Mouse (Mus musculus) hindbrain, embryonic 16.5 days (tissue): Measurements from ENCODE around the gene Zranb3. TPM values are rescaled to one million over a fixed set of nuclear protein-coding genes. Genes with fewer than 3 reads are reported as not detected.
"Not testable (repeated sequence)": the region's sequence is repeated elsewhere in the genome, so short reads cannot be mapped to it uniquely, and the experiment has no call there.

Experiments
- ATAC-seq: fragments of 200-750 bp; cut with Nextera tagmentation; 2 replicates; pipeline ENCODE4 v1.8.0; 2017; ENCODE audit warnings: moderate TSS enrichment, moderate library complexity
- H3K27ac ChIP-seq: fragments of 300-500 bp; sonication (generic); 2 replicates; pipeline ENCODE4 v1.5.1; 2014; ENCODE audit warnings: low read depth, mild to moderate bottlenecking, control low read depth, low read length, moderate library complexity
- H3K27me3 ChIP-seq: fragments of 300-500 bp; sonication (generic); replicated peaks from 2 replicates; pipeline ENCODE4 v1.6.1; 2014; ENCODE audit warnings: low read length; ENCODE audit not compliant: control insufficient read depth, insufficient read depth
- H3K36me3 ChIP-seq: fragments of 300-500 bp; sonication (generic); 2 replicates; pipeline ENCODE4 v1.6.1; 2014; ENCODE audit warnings: mild to moderate bottlenecking, low read length, moderate library complexity, mixed read lengths; ENCODE audit not compliant: control insufficient read depth, insufficient read depth
- H3K4me1 ChIP-seq: fragments of 300-500 bp; sonication (generic); 2 replicates; pipeline ENCODE4 v1.6.1; 2014; ENCODE audit warnings: low read depth, low read length; ENCODE audit not compliant: control insufficient read depth, insufficient read depth
- H3K4me2 ChIP-seq: fragments of 300-500 bp; sonication (generic); 2 replicates; pipeline ENCODE4 v1.6.1; 2014; ENCODE audit warnings: mild to moderate bottlenecking, low read length, control low read depth, moderate library complexity
- H3K4me3 ChIP-seq: fragments of 300-500 bp; sonication (generic); 2 replicates; pipeline ENCODE4 v1.5.1; 2014; ENCODE audit warnings: mild to moderate bottlenecking, low read length, control low read depth, moderate library complexity
- H3K9ac ChIP-seq: fragments of 300-500 bp; sonication (generic); 2 replicates; pipeline ENCODE4 v1.6.1; 2014; ENCODE audit warnings: low read depth, mild to moderate bottlenecking, control low read depth, low read length, moderate library complexity
- H3K9me3 ChIP-seq: fragments of 300-500 bp; sonication (generic); 2 replicates; pipeline ENCODE4 v1.6.1; 2014; ENCODE audit warnings: mild to moderate bottlenecking, low read length, moderate library complexity; ENCODE audit not compliant: control insufficient read depth
- WGBS: fragments of 180-500 bp; shearing (Covaris S2); extraction: QIAGEN DNeasy Blood & Tissue Kit; methylation state at CpG from one replicate; pipeline ENCODE4 v1.1.7; 2014; 5-methylcytosine and 5-hydroxymethylcytosine counted together
- polyA plus RNA-seq: library from polyadenylated mRNA; unstranded; fragments of >200 nt; fragmentation: Nextera tagmentation; extraction: Ambion mirVana; gene quantifications from 2 replicates; pipeline ENCODE4 v1.2.1, GENCODE M21; 2015

Zranb3 gene
- polyA plus RNA-seq = 3.3 and 4.6 TPM in 2 replicates

DNA sequence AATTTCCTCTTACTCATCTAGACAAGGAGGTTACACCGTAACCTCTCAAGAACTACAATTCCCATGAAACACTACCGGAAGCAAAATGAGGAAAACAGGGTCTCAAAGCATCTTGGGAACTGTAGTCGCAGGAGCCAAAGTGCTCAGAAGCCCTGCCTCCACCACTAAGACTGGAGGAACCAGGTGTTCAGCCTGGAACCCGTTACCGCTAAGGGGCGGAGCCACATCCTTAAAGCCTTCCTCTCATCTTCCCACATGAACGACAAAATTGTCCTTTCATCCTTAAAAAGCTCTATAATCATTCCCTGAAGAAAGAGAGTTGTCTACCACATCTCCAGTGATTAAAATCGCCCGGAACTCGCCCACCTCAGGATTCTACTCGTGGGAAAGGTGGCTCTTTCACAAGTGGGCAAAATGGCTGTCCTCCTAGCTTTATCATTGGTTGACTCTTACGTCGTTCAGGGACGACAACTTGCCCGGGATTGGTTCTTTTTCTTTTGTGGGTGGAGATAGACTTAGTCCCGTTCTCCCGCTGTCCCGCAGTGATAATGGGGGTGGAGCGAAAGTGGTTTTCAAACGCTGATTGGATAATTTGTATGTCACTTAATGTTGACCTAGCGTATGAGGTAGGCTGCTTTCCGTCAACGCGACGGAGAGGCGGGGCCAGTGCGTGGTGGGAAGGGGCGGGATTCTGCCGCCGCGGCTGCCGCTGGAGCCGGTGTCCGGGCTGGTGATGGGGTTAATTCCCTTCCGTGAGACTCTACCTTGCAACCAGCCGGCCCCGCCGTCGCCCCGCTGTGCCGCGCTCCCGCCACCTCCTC lies at the start of gene Zranb3, which contains the start of gene R3hdm1:
Zranb3 (minus strand) TSS at position 407 of the 821 bp plus-strand sequence.
R3hdm1 (plus strand) TSS at position 661 of the 821 bp plus-strand sequence.
- under 1% methylated on average over 43 of the region's 43 CpGs for WGBS
- ATAC-seq = peak; percentile 98

DNA sequence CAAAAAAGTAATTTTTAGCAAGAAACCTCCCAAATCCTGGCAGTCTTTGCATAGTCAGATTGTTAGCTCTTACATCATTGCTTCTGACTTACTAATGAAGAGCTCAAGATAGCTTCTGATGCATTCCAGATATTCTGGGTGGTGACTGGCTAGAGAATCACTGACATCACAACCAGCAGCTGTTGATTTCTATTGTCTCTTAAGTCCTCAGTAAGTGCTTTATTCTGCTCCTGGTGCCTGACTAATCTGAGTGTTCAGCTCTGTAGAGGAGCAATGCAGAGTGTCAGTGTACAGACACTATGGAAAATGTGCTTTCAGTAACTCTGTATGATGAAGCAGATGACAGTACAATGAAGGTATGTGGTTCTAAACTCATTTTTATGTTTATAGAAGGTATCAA lies 38.9 kb upstream of the Zranb3 start:
- no peaks in the 10 kb centered on the region for H3K27me3 ChIP-seq
- ATAC-seq = no peak
- no peak overlapping the region for H3K4me3 ChIP-seq
- H3K4me2 ChIP-seq = no peak overlapping the region
- H3K9ac ChIP-seq = no peak overlapping the region
- H3K36me3 ChIP-seq = no peaks in the 10 kb centered on the region
- no peak overlapping the region for H3K27ac ChIP-seq
- no peaks in the 10 kb centered on the region for H3K4me1 ChIP-seq
- no peaks in the 10 kb centered on the region for H3K9me3 ChIP-seq

More for the DNA sequence above, at the start of gene Zranb3, which contains the start of gene R3hdm1:
- Histone ChIP-seq H3K27ac (peak within 1 kb of the TSS; percentile 83), H3K27me3 (no peaks in the 10 kb centered on the region), H3K36me3 (no peaks in the 10 kb centered on the region), H3K9ac (peak within 1 kb of the TSS; percentile 78), H3K4me3 (peak within 1 kb of the TSS; percentile 64), H3K9me3 (no peaks in the 10 kb centered on the region), H3K4me2 (peak within 1 kb of the TSS; percentile 70), H3K4me1 (peaks cover 10% of the 10 kb centered on the region)

DNA sequence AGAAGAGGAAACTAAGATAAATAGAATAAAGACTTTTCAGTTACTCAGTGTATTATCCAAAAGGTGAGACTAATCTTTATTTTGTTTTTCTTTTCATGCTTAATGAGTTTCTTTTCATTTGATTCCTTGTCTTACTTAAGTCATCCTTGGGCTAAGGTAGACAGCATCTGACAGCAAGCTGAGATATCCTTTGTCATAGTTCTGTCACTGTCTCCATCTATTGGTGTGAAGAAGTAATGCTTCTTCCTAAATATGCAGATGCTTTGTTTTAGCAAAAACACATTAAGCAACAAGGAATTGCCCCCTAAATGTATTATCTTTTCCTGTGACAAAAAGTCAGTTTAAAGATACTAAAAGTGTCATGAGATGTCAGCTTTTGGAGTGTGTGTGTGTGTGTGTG lies 38.2 kb upstream of the Zranb3 start:
- no peaks in the 10 kb centered on the region for H3K4me1 ChIP-seq
- no peak overlapping the region for H3K9ac ChIP-seq
- H3K36me3 ChIP-seq = no peaks in the 10 kb centered on the region
- ATAC-seq = no peak
- H3K4me2 ChIP-seq = no peak overlapping the region
- H3K4me3 ChIP-seq = no peak overlapping the region
- no peaks in the 10 kb centered on the region for H3K9me3 ChIP-seq
- no peaks in the 10 kb centered on the region for H3K27me3 ChIP-seq
- H3K27ac ChIP-seq = no peak overlapping the region

DNA sequence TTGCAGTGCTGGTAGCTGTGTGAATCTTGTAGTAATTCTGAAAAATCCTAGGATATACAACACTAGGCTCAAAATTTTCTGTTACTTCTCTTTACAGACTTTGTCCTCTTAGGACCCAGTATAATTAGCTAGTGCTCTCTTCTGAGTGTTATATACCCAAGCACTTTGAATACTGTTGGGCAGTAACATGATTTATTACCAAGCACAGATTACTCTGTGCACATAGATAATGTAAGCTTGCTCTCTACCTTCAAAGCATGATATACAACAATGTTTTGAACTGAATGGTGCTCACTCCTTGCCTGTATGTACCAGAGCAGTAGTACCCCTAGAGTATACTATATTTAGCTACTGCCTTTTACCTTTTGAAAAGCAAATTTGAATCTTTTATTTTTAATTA lies 33.4 kb upstream of the Zranb3 start:
- not testable (repeated sequence) for H3K4me1 ChIP-seq, H3K4me3 ChIP-seq, H3K27ac ChIP-seq, ATAC-seq, H3K36me3 ChIP-seq, H3K4me2 ChIP-seq, H3K27me3 ChIP-seq, H3K9ac ChIP-seq, H3K9me3 ChIP-seq

DNA sequence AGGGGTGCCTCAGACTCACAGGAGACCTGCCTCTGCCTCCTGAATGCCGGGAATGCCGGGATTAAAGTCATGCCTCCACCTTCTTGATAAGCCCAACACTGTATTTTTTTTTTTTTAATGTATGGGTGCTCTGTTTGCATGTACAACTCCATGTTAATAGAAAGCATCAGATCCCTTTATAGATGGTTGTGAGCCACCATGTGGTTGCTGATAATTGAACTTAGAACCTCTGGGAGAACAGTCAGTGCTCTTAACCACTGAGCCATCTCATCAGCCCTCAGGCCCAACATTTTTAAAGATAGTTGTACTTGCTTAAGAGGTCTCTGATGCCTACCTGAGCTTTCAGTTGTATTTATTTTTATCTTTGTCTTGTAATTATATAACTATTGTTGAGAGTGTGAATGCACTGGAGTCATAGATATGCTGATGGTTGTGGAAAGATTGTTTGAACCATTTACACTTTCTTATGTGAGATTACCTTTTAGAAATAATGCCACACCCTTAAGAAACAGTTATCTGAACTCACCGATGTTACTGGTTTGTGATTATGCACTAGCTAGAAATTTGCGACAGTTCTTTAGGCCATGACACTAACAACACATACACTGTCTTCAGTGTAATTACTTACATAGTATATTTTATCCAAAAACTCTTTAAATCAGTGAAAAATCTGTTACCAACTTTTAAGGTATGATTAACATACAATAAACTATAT lies 18.2 kb upstream of the Zranb3 start:
- no peak overlapping the region for H3K4me3 ChIP-seq
- H3K27ac ChIP-seq = no peak overlapping the region
- no peaks in the 10 kb centered on the region for H3K9me3 ChIP-seq
- no peaks in the 10 kb centered on the region for H3K27me3 ChIP-seq
- no peaks in the 10 kb centered on the region for H3K4me1 ChIP-seq
- 93% methylated on average over 4 of the region's 4 CpGs for WGBS
- H3K36me3 ChIP-seq = no peaks in the 10 kb centered on the region
- no peak overlapping the region for H3K4me2 ChIP-seq
- no peak for ATAC-seq
- H3K9ac ChIP-seq = no peak overlapping the region

DNA sequence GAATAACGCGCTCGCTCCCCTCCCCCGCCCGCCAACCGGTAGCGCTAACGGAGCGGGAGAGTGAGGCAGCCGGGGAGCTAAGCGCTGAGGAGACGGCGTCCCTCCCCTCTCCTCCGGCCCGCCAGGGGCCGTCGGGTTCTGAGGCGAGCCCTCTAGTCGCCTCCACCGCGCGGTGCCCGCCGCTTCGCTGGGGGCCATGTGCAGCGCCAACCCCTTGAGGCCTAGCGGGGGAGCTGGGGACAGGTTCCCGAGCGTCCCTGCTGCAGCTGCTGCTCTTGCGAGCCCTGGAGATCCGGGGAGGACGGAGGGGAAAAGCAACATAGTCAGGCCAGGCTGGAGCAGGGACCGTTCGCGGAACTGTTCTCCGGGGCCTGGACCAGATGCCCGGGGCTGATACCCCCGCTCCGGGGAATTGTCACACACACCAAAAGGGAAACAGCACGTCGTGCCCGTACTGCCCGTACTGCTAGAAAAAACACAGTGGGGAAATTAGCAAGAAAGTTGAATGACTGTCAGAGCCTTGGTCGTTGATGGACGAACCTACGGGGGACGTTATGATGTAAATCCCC lies 757 bp upstream of the Zranb3 start:
- H3K36me3 ChIP-seq = no peaks in the 10 kb centered on the region
- peak overlapping the region; percentile 70 for H3K4me2 ChIP-seq
- peak; percentile 63 for ATAC-seq
- peak overlapping the region; percentile 78 for H3K9ac ChIP-seq
- peak overlapping the region; percentile 83 for H3K27ac ChIP-seq
- H3K9me3 ChIP-seq = no peaks in the 10 kb centered on the region
- H3K4me1 ChIP-seq = peaks cover 10% of the 10 kb centered on the region
- peak overlapping the region; percentile 64 for H3K4me3 ChIP-seq
- H3K27me3 ChIP-seq = no peaks in the 10 kb centered on the region
- WGBS = under 1% methylated on average over 35 of the region's 47 CpGs

DNA sequence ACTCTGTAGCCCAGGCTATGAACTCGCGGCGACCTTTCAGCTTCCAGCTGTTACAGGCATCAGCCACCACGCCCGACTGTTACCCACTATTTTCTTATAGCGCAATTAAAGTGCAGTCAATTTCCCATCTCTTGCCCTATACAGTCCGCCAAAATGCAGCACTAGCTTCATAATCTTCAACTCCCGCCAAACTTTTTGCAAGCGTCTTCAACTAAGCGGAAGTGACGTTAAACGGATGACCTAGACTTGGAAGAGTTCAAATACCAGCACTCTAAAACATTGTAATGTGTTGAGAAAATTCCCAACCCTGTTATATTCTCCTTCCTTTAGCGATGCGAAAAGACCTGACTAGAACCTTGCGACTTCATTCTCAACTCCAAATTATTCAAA lies 601 bp downstream of the Zranb3 start:
- Histone ChIP-seq H3K4me2 (peak overlapping the region; percentile 58), H3K27me3 (no peaks in the 10 kb centered on the region), H3K9ac (peak overlapping the region; percentile 11), H3K36me3 (no peaks in the 10 kb centered on the region), H3K9me3 (no peaks in the 10 kb centered on the region), H3K4me3 (peak overlapping the region; percentile 64), H3K4me1 (peaks cover 10% of the 10 kb centered on the region), H3K27ac (peak overlapping the region; percentile 82; the same call in 1 of the 2 replicates)
- 0% methylated on average over 15 of the region's 15 CpGs for WGBS
- ATAC-seq = peak; percentile 13

DNA sequence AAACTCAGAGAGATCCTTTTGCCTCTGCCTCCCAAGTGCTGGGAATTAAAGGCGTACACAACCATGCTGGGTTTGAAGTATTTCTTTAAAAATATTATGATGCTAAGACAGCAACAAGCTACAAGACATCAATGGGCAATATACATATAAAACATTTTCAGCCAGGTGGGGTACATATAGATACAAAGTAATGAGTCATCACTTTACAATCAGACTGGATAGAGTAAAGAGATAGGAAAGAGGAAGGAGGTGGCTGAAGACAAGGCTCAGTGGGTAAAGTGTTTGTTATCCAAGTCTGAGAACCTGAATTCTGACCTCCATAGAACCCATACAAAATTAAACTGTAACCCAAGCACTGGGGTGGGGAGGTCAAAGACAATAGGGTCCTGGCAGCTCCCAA lies 4.5 kb downstream of the Zranb3 start:
- H3K4me1 ChIP-seq = no peaks in the 10 kb centered on the region; the same call in 1 of the 2 replicates
- H3K27ac ChIP-seq = no peak overlapping the region
- ATAC-seq = no peak
- H3K27me3 ChIP-seq = no peaks in the 10 kb centered on the region
- no peaks in the 10 kb centered on the region for H3K36me3 ChIP-seq
- no peak overlapping the region for H3K9ac ChIP-seq
- WGBS = 95% methylated on average over 1 of the region's 1 CpGs
- H3K4me2 ChIP-seq = no peak overlapping the region
- H3K9me3 ChIP-seq = no peaks in the 10 kb centered on the region
- no peak overlapping the region for H3K4me3 ChIP-seq

DNA sequence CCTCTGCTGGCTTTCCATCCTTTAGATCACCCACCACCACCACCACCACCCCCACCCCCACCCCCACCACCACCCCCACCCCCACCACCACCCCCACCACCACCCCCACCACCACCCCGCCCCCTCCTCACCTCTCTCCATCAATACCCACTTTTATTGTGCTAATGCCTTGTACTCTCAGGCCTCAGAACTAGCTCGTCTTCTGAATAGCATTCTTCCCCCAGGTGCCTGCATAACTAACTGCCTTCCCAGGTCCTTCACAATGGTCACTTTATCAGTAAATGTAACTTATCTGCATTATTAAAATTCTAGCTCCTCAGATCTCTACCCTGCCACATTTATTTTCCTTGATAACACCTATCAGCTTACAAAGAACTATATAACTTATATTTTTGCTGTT lies 8.2 kb downstream of the Zranb3 start:
- Histone ChIP-seq H3K4me3 (no peak overlapping the region), H3K9ac (no peak overlapping the region), H3K36me3 (no peaks in the 10 kb centered on the region), H3K27ac (no peak overlapping the region), H3K4me2 (no peak overlapping the region), H3K27me3 (no peaks in the 10 kb centered on the region), H3K4me1 (no peaks in the 10 kb centered on the region), H3K9me3 (no peaks in the 10 kb centered on the region)
- WGBS = 64% methylated on average over 2 of the region's 2 CpGs
- ATAC-seq = no peak
